22 mouse cellular contexts compared by ENCODE assay signal in the genomic region with DNA sequence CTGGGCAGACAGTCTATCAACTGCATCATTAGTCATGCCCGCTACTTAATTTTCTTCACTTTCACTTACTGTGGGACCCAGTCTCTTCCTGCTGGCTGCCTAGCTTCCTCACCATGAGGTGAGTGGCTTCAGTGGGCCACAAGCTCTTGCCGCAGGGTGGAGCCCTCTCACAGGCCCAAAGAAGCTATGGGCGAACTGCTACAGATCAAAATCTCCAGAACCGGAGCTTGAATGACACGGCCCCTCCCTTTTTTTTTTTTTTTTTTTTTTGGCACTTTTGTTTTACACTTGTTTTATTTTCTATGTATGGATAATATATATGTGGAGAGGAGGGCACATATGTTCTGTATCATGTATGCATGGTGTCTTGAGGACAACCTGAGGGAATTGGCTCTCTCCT. TPM values are rescaled to one million over a fixed set of nuclear protein-coding genes. Genes with fewer than 3 reads are reported as not detected.
DNase-seq lines count a peak whose midpoint lies in the region; ATAC-seq and TF ChIP-seq lines count a peak whose summit lies in the region.
"Had no signal": no experiment of that assay in that cellular context is flagged by ENCODE, and none has a peak within 500 bp of the region (broad histone marks: within the 10 kb centered on the region; RNA-seq: fewer than 3 reads in every experiment).

No protein-coding gene starts in this region.

- H3K9ac ChIP-seq in ES-E14 (ENCODE audit: insufficient read depth, low read depth, low read length, poor library complexity, severe bottlenecking) = no peak overlapping the region
- H3K9ac ChIP-seq: embryonic facial prominence, embryonic 12.5 days; forebrain, embryonic 13.5 days had no signal

- no peak overlapping the region for H3K4me3 ChIP-seq in ES-E14 (ENCODE audit: insufficient read depth in 1 of 2, low read depth in 1 of 2, low read length in 2 of 2, poor library complexity in 1 of 2, severe bottlenecking in 1 of 2)
- H3K4me3 ChIP-seq: embryonic facial prominence, embryonic 10.5 days; embryonic facial prominence, embryonic 12.5 days; forebrain, embryonic 13.5 days had no signal

- peak; percentile 46 for ATAC-seq in common myeloid progenitor, adult 5-6 weeks (replicated peaks; ENCODE audit: low read depth, poor library complexity, severe bottlenecking)
- ATAC-seq in megakaryocyte-erythroid progenitor cell, adult 5-6 weeks (replicated peaks; ENCODE audit: low FRiP score, low TSS enrichment, poor library complexity, severe bottlenecking) = no peak
- ATAC-seq: activated CD4-positive, CD25-positive, alpha-beta regulatory T cell, adult 4 months; forebrain, embryonic 13.5 days; forebrain, embryonic 16.5 days; Patski had no signal

- peak; percentile 85 for DNase-seq in 416B (ENCODE audit: low read depth)
- DNase-seq in ES-E14 (ENCODE audit: low read depth, low spot score) = no peak
- DNase-seq in R1 (ENCODE audit: low read depth, low spot score) = peak; percentile 57
- DNase-seq in thymus, postnatal 36 days = no peak
- DNase-seq in cerebellum, adult 11 months = no peak
- DNase-seq in left cerebral cortex, adult 11 months (ENCODE audit: low spot score) = no peak
- DNase-seq: adrenal gland, adult 8-10 months; adrenal gland, postnatal 14 days; adrenal gland, postnatal 36 days; cerebellum, adult 18-20 months; cerebellum, adult 8-10 months; cerebellum, adult 9-11 months; cerebellum, postnatal 14 days; cerebellum, postnatal 36 days had no signal

- in situ Hi-C loops in ES-E14 (cut with MboI; ENCODE audit: low sequenced_read_pairs in 2 of 2, unreplicated experiment in 2 of 2) = no loop called here

- peaks cover 0 to 4% of the 10 kb centered on the region in 2 experiments; a peak in 2 of 4 replicates for H3K4me1 ChIP-seq in ES-E14 (ENCODE audit: control insufficient read depth in 2 of 2, insufficient read depth in 2 of 2, low read length in 2 of 2, poor library complexity in 1 of 2)
- H3K4me1 ChIP-seq: embryonic facial prominence, embryonic 10.5 days; embryonic facial prominence, embryonic 12.5 days; forebrain, embryonic 13.5 days had no signal

- H3K27ac ChIP-seq in ES-E14 (ENCODE audit: insufficient read depth, low read depth, low read length, poor library complexity, severe bottlenecking) = no peak overlapping the region
- H3K27ac ChIP-seq: embryonic facial prominence, embryonic 10.5 days; embryonic facial prominence, embryonic 12.5 days; forebrain, embryonic 13.5 days had no signal

- H3K9me3 ChIP-seq in ES-E14 (ENCODE audit: control insufficient read depth, insufficient read depth, low read depth, low read length) = no peaks in the 10 kb centered on the region
- H3K9me3 ChIP-seq: embryonic facial prominence, embryonic 10.5 days; embryonic facial prominence, embryonic 12.5 days; forebrain, embryonic 13.5 days had no signal

- H3K36me3 ChIP-seq in ES-E14 (ENCODE audit: control insufficient read depth, insufficient read depth, low read length, poor library complexity, severe bottlenecking) = peaks cover 53% of the 10 kb centered on the region

TF ChIP-seq in ES-E14, 5 proteins besides CTCF, POLR2A, EP300 and RAD21:
- TF ChIP-seq HCFC1 (IDR thresholded peaks at IDR 0.05; ENCODE audit: borderline replicate concordance, insufficient read depth, low read length) (no peak), ZNF384 (IDR thresholded peaks at IDR 0.05; ENCODE audit: low read depth, low read length) (peak; percentile 63)
TF ChIP-seq in ES-E14: peak in this region for 1.

RNA-seq across cellular contexts. Expression of a gene that starts 12.6 kb away (rescaled TPM):
- total RNA-seq in ES-E14 (2012; rRNA removed) = 32.6 and 51.6 TPM in 2 replicates
- total RNA-seq in common myeloid progenitor, adult 5-6 weeks (2017) = 1.3 and 1.4 TPM in 2 replicates
- 0.61 TPM in 1 of 2 replicates, not detected in the other for total RNA-seq in megakaryocyte-erythroid progenitor cell, adult 5-6 weeks (2014; fragmentation: Nextera tagmentation)
- 0.23 TPM in 1 of 2 replicates, not detected in the other for total RNA-seq in megakaryocyte-erythroid progenitor cell, adult 5-6 weeks (2017)

RNA-seq across cellular contexts. Expression of a gene that starts 24.1 kb away (rescaled TPM):
- total RNA-seq in ES-E14 (2012; rRNA removed) = 0.48 TPM in 1 of 2 replicates, not detected in the other
- not detected in 2 replicates for total RNA-seq in common myeloid progenitor, adult 5-6 weeks (2017)
- not detected in 2 replicates for total RNA-seq in megakaryocyte-erythroid progenitor cell, adult 5-6 weeks (2014; fragmentation: Nextera tagmentation)
- total RNA-seq in megakaryocyte-erythroid progenitor cell, adult 5-6 weeks (2017) = not detected in 2 replicates

RNA-seq across cellular contexts. Expression of a gene that starts 41.3 kb away (rescaled TPM):
- total RNA-seq in ES-E14 (2012; rRNA removed) = 45.4 and 144 TPM in 2 replicates
- total RNA-seq in common myeloid progenitor, adult 5-6 weeks (2017) = 1.8 and 2.7 TPM in 2 replicates
- 0.37 and 0.57 TPM in 2 replicates for total RNA-seq in megakaryocyte-erythroid progenitor cell, adult 5-6 weeks (2014; fragmentation: Nextera tagmentation)
- 0.15 and 0.23 TPM in 2 replicates for total RNA-seq in megakaryocyte-erythroid progenitor cell, adult 5-6 weeks (2017)

RNA-seq across cellular contexts. Expression of a gene that starts 51.1 kb away (rescaled TPM):
- total RNA-seq in ES-E14 (2012; rRNA removed) = 127 and 169 TPM in 2 replicates
- 120 and 131 TPM in 2 replicates for total RNA-seq in common myeloid progenitor, adult 5-6 weeks (2017)
- 49.0 and 79.0 TPM in 2 replicates for total RNA-seq in megakaryocyte-erythroid progenitor cell, adult 5-6 weeks (2014; fragmentation: Nextera tagmentation)
- 77.1 and 107 TPM in 2 replicates for total RNA-seq in megakaryocyte-erythroid progenitor cell, adult 5-6 weeks (2017)

Comparison
In these comparisons a context has a peak if more than half of its experiments do, and no peak if none do; other contexts are left out.
1. DNase-seq: peak in 416B (single experiment) and R1 (single experiment); none in ES-E14 (single experiment), thymus, postnatal 36 days (0 of 2), cerebellum, adult 11 months (single experiment) and left cerebral cortex, adult 11 months (single experiment).
2. RNA of a gene that starts 12.6 kb away (total RNA-seq): 32.6 to 51.6 TPM in ES-E14; 1.3 to 1.4 TPM in common myeloid progenitor, adult 5-6 weeks and 0.23 to 0.61 TPM in megakaryocyte-erythroid progenitor cell, adult 5-6 weeks; every median in the first group is over 10 times any median in the second.
3. RNA of a gene that starts 41.3 kb away (total RNA-seq): 45.4 to 144 TPM in ES-E14; 1.8 to 2.7 TPM in common myeloid progenitor, adult 5-6 weeks and 0.15 to 0.57 TPM in megakaryocyte-erythroid progenitor cell, adult 5-6 weeks; every median in the first group is over 10 times any median in the second.